Mouse (Mus musculus) natural killer cell, adult 2 months (primary cell): ENCODE results near the gene Morc1.

ENCODE experiments used
- DNase-seq, 2 experiments: peaks; one replicate each; pipeline ENCODE4 v3.0.0; 2022; ENCODE audit warnings: low spot score in 2 of 2

Morc1 gene

GRCm38 (mm10) chr16:48431027-48431426 lies at the start of gene Morc1:
Morc1 (plus strand) TSS chr16:48431237.
- DNase-seq: no peak

DNA sequence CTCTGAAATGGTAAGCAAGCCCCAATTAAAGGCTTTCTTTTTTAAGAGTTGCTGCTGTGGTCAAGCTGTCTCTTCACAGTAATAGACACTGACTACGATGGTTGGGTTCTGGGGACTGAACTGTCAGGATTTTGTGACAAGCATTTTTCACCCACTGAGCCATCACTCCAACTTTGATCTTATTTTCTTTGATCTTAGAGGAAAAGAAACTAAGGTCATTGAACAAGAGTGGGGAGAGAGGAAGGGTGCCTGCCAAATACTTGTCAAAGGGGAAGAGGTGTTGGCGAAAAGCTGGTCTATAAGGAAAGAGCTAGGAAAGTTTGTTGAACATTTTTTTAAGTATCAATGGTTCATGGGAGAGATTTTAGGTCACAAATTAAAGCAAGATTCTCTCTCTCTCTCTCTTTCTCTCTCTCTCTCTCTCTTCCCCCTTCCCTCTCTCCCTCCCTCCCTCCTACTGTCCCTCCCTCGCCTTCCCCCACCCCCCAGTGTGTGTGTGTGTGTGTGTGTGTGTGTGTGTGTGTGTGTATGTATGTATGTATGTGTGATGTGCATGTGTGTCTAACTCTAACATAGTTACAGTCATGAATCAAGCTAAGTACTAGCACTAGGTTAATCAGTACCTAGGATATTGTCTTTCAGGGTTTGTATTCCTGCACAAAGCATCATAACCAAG lies 47.3 kb upstream of the Morc1 start:
- no peak for DNase-seq

DNA sequence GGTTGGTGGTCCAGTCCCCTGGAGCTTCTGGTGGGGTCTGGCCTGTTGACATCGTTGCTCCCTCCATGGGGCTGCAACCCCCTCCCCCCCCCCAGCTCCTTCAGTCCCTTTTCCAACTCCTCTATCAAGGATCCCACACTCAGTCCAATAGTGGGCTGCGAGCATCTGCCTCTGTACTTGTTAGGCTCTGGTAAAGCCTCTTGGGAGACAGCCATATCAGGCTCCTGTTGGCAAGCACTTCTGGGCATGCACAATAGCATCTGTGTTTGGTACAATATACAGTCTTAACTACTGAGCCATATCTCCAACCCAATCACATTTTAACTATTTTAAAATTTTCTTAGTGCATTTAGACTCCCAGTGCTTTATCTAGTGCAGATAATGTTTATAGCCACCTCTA lies 44.1 kb upstream of the Morc1 start:
- DNase-seq: no peak

- no peak for DNase-seq
These were observed 35.8 kb upstream of the Morc1 start for GRCm38 (mm10) chr16:48395278-48395677.

GRCm38 (mm10) chr16:48402963-48403362 lies 28.1 kb upstream of the Morc1 start:
- no peak for DNase-seq

DNA sequence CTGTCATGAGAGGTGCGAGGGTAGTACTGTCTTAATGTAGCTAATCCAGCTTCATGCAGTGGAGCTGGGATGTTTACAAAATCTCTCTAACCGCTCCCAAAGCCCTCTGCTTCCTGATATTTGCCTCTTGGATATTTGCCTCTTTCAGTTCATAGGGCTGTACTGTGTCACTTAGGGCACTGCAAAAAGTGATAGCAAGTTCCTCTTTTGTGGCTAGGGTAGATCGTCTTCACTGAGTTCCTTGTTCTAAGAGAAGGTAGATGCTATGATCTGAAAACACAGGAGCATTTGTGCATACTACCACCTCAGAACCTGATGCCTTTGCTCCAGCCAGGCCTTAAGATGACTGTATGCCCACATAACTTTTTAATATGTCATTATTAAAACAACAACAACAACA lies 27.6 kb upstream of the Morc1 start:
- no peak for DNase-seq

- DNase-seq: no peak
These were observed 27.0 kb upstream of the Morc1 start for GRCm38 (mm10) chr16:48404009-48404408.

- no peak for DNase-seq
These were observed 25.2 kb upstream of the Morc1 start for GRCm38 (mm10) chr16:48405674-48406403.

GRCm38 (mm10) chr16:48409580-48409979 lies 21.5 kb upstream of the Morc1 start:
- no peak for DNase-seq

DNA sequence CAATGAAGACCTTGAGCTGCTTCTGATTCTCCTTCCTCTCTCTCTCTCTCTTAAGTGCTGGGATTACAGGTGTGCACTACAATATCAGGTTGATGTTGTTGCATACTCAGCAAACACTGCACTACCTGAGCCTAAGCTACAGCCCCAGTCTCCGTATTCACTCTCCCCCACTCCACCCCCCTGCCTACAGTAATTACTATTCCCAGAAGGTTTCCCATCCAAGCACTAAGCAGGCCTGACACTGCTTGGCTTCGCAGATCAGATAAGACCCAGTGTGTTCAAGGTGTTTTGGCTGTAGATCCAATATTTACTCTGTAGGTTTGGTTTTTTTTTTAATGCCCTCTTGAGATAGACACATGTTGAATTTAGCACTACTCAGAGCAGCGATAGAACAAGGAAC lies 20.9 kb upstream of the Morc1 start:
- DNase-seq: no peak

DNA sequence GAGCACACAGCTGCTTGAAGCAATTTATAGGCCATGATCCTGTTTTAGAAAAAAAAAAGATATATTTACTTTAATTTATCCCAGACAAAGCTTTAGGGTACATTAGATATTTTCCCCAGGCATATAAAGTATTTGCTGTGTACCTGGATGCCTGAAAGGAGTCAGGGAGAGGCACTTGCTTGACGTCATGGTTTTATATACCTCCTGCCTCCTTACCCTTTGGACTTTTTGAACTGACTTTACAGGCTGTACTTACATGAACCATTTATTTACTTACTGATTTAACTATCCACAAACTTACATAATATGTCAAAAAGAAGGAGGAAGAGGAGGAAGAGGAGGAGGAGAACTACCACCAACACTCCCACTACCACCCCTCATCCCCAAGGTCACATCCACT lies 18.8 kb upstream of the Morc1 start, which contains the start of gene Gm5485:
Gene Gm5485, minus strand, starts transcription at position 171 of the 400 bp plus-strand sequence.
- DNase-seq: no peak

DNA sequence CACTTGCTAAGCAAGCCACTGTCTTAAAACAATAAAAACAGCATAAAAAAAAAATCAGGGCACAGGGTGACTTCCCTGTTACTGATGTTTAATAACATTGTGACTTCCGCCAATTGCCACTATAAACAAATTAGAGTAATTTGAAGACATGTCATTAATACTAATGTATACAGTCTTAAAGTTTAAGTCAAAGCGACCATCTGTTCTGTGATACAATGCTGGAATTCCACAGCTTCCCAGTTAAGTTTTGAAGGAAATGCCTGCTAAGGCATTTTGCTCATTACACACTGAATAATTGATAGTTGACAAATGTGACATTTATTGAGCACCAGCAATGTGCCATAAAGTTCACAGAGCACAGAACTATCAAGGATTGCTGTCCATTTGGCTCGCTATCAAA lies 12.5 kb upstream of the Morc1 start:
- DNase-seq: no peak

DNA sequence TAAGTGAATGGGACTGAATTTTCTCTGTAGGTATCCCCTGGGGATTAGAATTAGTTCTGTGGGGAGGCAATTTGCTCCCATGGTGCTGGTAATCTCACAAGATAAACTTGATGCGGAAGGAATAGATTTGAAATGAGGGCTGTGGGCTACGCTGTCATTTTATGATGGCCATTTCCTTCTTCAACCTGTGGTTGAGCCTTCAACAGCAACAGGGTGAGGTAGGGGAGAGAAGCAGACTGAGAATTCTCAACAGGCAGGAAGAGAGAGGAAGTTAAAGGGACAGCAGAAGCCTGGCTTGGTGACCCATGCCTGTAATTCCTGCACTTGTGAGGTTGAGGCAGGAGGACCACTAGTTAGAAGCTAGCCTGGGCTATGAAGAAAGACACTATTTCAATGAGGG lies 12.0 kb upstream of the Morc1 start:
- no peak for DNase-seq

DNA sequence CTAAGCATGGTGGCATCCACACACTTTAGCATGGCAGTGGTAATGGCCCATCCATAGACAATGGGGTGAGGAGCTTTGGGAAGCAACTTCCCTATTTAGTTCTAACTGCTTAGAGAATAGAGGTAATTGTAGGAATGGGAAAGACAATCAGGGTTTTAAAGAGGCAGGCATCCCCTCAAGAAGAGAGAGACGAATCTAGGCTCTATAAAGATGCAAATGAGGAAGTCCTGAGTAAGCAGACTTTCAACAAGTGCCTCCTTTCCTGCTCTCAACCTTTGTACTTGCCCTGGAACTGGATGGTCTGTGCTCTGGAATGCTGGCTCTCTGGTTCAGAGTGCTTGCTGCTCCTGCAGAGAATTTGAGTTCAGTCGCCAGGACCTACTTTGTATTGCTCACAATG lies 8.5 kb upstream of the Morc1 start:
- DNase-seq: no peak

- DNase-seq: no peak
These were observed 7.0 kb upstream of the Morc1 start for GRCm38 (mm10) chr16:48424069-48424468.

GRCm38 (mm10) chr16:48429427-48429826 lies 1.6 kb upstream of the Morc1 start:
- no peak for DNase-seq

- no peak for DNase-seq
These were observed 4.4 kb downstream of the Morc1 start for GRCm38 (mm10) chr16:48435454-48435853.

- no peak for DNase-seq
These were observed 6.4 kb downstream of the Morc1 start for GRCm38 (mm10) chr16:48437476-48437875.

DNA sequence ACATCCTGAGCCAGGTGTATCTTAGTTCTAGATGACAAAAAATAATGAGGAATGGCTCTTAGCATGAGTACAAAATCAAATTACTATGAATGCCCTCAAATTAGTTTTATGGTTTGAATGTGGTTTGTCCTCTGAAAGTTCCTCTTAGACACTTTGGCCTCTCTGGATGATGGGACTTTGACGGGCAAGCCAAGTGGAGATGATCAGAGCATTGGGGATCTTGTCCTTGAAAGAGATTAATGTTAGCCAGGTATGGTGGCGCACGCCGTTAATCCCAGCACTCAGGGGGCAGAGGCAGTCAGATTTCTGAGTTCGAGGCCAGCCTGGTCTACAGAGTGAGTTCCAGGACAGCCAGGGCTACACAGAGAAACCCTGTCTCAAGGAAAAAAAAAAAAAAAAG lies 13.6 kb downstream of the Morc1 start:
- no peak for DNase-seq

DNA sequence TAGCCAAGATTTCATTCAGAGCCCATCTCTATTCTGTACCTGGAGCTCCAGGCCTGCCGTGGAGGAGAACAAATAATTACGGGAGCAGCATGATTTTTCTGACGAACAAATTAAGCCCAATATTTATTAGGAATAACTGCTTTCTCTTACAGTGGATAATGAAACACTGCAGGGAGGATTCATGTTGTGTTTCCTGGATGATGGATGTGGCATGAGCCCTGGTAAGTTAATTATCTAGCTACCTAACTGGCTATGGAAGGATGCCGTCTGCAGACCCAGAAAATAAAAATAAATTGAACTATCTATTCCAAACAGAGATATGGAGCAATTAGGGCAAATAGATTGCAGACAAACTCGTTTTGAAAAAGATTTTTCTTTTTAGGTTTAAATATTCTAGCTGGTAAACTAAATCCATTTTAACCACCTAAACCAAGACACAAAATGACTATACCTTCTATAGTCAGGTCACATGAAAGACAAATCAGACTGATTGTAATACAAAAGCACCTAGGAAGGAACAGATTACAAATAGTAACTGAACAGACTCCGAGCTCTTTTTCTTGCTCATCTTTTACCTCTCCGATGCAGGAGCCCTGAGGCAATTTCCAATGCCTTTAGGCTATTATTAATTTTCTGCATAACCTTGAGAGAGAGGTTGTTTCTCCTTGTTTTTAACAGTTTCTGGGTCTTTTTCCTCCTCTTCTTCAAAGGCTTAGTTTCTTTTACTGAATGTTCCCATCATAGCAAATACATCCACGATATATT lies 15.3 kb downstream of the Morc1 start:
- no peak for DNase-seq

DNA sequence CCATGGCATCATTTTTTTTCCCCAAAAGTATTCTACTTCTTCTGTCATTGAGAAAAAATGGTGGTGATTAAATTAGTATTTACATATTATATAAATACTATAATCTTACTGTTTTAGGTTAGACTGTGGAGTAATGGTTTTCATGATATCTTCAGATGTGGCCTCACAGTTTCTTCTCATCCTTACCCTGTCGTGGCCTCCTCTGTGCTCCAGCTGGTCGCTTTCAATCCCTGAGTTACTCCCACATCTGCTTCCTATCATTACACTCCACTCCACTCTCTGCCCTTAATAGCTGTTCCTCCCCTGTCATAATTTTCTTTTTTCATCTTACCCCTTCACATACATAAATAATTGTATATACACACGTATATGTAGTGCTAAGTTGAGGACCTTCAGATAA lies 22.2 kb downstream of the Morc1 start:
- no peak for DNase-seq

DNA sequence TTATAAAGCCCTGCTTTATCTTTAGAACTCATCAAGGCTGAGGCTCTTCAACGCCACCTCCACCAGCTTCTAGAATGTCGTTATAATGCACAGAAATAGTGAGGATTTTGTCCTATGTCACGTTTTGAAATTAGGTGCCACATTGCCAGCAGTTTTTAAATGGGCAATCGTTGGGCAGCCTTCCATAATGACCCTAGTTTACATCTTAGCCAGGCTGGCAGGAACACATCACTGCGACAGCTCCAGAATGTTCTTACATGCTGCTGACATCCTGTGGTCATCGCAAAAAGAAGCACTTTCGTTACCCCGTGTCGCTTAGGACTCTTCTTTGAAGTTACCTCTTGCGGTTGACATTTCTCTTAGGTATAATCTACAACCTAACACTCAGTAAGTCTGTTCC lies 42.4 kb downstream of the Morc1 start:
- DNase-seq: no peak
